Mouse (Mus musculus) natural killer cell, adult 2 months (primary cell): Measurements from ENCODE around the gene Mdk.

Source experiments
- DNase-seq, 2 experiments: peaks; one replicate each; pipeline ENCODE4 v3.0.0; 2022; ENCODE audit warnings: low spot score in 2 of 2

Mdk gene

GRCm38 (mm10) chr2:91933471-91933870 lies 1.4 kb upstream of the Mdk start:
- no peak for DNase-seq

GRCm38 (mm10) chr2:91932737-91933350 lies 747 bp upstream of the Mdk start:
- no peak for DNase-seq

- peak in 1 of 2 experiments; percentile 40 for DNase-seq
Measured at GRCm38 (mm10) chr2:91931328-91932159, 553 bp downstream of the Mdk start.

- DNase-seq, result no peak
Measured at GRCm38 (mm10) chr2:91930761-91931291, 1.3 kb downstream of the Mdk start.

GRCm38 (mm10) chr2:91929936-91930335 lies 2.2 kb downstream of the Mdk start:
- DNase-seq, result peak in 1 of 2 experiments; percentile 31

GRCm38 (mm10) chr2:91929455-91929854 lies 2.6 kb downstream of the Mdk start:
- no peak for DNase-seq

GRCm38 (mm10) chr2:91928534-91929350 lies 3.4 kb downstream of the Mdk start:
- no peak for DNase-seq

- DNase-seq, result peak; percentile 58 to 73
Measured at GRCm38 (mm10) chr2:91927826-91928533, 4.1 kb downstream of the Mdk start.

GRCm38 (mm10) chr2:91926949-91927348 lies 5.1 kb downstream of the Mdk start, which contains the start of gene Chrm4:
Chrm4 (plus strand) TSS chr2:91927249.
- DNase-seq, result no peak

- no peak for DNase-seq
Measured at GRCm38 (mm10) chr2:91925442-91925841, 6.7 kb downstream of the Mdk start.

- DNase-seq, result no peak
Measured at GRCm38 (mm10) chr2:91924726-91925125, 7.4 kb downstream of the Mdk start.

GRCm38 (mm10) chr2:91923415-91924337 lies 8.4 kb downstream of the Mdk start:
- peak; percentile 35 to 63 for DNase-seq

- DNase-seq, result no peak
Measured at GRCm38 (mm10) chr2:91922586-91923414, 9.3 kb downstream of the Mdk start.

GRCm38 (mm10) chr2:91921790-91922570 lies 10.1 kb downstream of the Mdk start:
- peak; percentile 36 to 46 for DNase-seq

GRCm38 (mm10) chr2:91921181-91921789 lies 10.8 kb downstream of the Mdk start:
- DNase-seq, result peak; percentile 37 to 48

GRCm38 (mm10) chr2:91920130-91920529 lies 12.0 kb downstream of the Mdk start:
- no peak for DNase-seq

- no peak for DNase-seq
Measured at GRCm38 (mm10) chr2:91917096-91917495, 15.0 kb downstream of the Mdk start.

- DNase-seq, result no peak
Measured at GRCm38 (mm10) chr2:91916346-91916977, 15.6 kb downstream of the Mdk start.
